Mouse (Mus musculus): ENCODE data around the gene Sox5. TPM values are rescaled to one million over a fixed set of nuclear protein-coding genes. Genes with fewer than 3 reads are reported as not detected.
A peak's percentile ranks its signal among the peaks of the same experiment; 100 is the strongest.

Gene Sox5
- polyA plus RNA-seq, 1 experiment from 2014 or later = 246 TPM

- no peak overlapping the region for H3K4me3 ChIP-seq (replicated peaks; ENCODE audit: low read length)
- no peak overlapping the region for H3K4me2 ChIP-seq (ENCODE audit: low read length)
- no peaks in the 10 kb centered on the region for H3K27me3 ChIP-seq (replicated peaks; ENCODE audit: control insufficient read depth, insufficient read depth, low read length)
- H3K4me1 ChIP-seq (replicated peaks; ENCODE audit: control insufficient read depth, insufficient read depth, low read length) = peaks cover 2% of the 10 kb centered on the region; the same call in 1 of the 2 replicates
- H3K36me3 ChIP-seq (ENCODE audit: control insufficient read depth, insufficient read depth) = no peaks in the 10 kb centered on the region
- H3K9ac ChIP-seq (replicated peaks; ENCODE audit: low read depth, low read length) = no peak overlapping the region
- ATAC-seq = no peak
- no peaks in the 10 kb centered on the region for H3K9me3 ChIP-seq (ENCODE audit: control insufficient read depth, low read length)
- H3K27ac ChIP-seq (ENCODE audit: low read length) = no peak overlapping the region
- WGBS = 91% methylated on average over 5 of the region's 5 CpGs
These were observed 318.5 kb downstream of the Sox5 start for GRCm38 (mm10) chr6:144463274-144463673.

DNA sequence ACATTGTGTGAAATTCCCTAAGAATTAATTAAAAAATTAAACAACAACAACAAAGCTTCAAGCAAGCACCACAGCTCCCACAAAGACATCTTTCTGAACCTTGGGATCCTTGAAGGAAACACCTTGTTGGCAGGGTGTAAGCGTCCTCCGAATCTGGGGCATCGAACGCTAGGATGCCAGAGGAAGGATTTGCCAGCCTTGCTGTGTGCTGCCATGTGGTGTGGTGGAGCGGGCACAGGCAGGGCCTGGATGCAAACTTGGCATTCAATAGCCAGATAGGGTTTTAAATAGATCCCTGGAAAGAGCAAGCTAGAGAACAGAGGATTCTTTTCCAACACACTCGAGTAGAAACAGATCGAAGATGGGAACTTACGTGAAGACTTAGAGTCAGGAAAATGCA is 322.3 kb downstream of the Sox5 start:
- H3K4me3 ChIP-seq (replicated peaks; ENCODE audit: low read length) = no peak overlapping the region
- no peak overlapping the region for H3K9ac ChIP-seq (replicated peaks; ENCODE audit: low read depth, low read length)
- H3K9me3 ChIP-seq (ENCODE audit: control insufficient read depth, low read length) = no peaks in the 10 kb centered on the region
- H3K36me3 ChIP-seq (ENCODE audit: control insufficient read depth, insufficient read depth) = no peaks in the 10 kb centered on the region
- H3K4me1 ChIP-seq (replicated peaks; ENCODE audit: control insufficient read depth, insufficient read depth, low read length) = peaks cover 2% of the 10 kb centered on the region
- H3K4me2 ChIP-seq (ENCODE audit: low read length) = no peak overlapping the region
- WGBS = 76% methylated on average over 8 of the region's 8 CpGs
- no peaks in the 10 kb centered on the region for H3K27me3 ChIP-seq (replicated peaks; ENCODE audit: control insufficient read depth, insufficient read depth, low read length)
- ATAC-seq = no peak
- H3K27ac ChIP-seq (ENCODE audit: low read length) = 0 out of 2 replicates have a peak overlapping the region, but pooled peaks have one; percentile 8

GRCm38 (mm10) chr6:144457500-144457899 is 324.3 kb downstream of the Sox5 start:
- Histone ChIP-seq H3K4me2 (ENCODE audit: low read length) (no peak overlapping the region), H3K4me3 (replicated peaks; ENCODE audit: low read length) (no peak overlapping the region), H3K9me3 (ENCODE audit: control insufficient read depth, low read length) (no peaks in the 10 kb centered on the region), H3K27me3 (replicated peaks; ENCODE audit: control insufficient read depth, insufficient read depth, low read length) (no peaks in the 10 kb centered on the region), H3K4me1 (replicated peaks; ENCODE audit: control insufficient read depth, insufficient read depth, low read length) (peaks cover 19% of the 10 kb centered on the region), H3K9ac (replicated peaks; ENCODE audit: low read depth, low read length) (no peak overlapping the region), H3K27ac (ENCODE audit: low read length) (no peak overlapping the region), H3K36me3 (ENCODE audit: control insufficient read depth, insufficient read depth) (no peaks in the 10 kb centered on the region)
- WGBS = 91% methylated on average over 9 of the region's 9 CpGs
- no peak for ATAC-seq

- H3K36me3 ChIP-seq (ENCODE audit: control insufficient read depth, insufficient read depth) = no peaks in the 10 kb centered on the region
- no peak overlapping the region for H3K27ac ChIP-seq (ENCODE audit: low read length)
- H3K27me3 ChIP-seq (replicated peaks; ENCODE audit: control insufficient read depth, insufficient read depth, low read length) = no peaks in the 10 kb centered on the region
- ATAC-seq = no peak
- no peak overlapping the region for H3K4me2 ChIP-seq (ENCODE audit: low read length)
- H3K4me3 ChIP-seq (replicated peaks; ENCODE audit: low read length) = no peak overlapping the region
- H3K9me3 ChIP-seq (ENCODE audit: control insufficient read depth, low read length) = no peaks in the 10 kb centered on the region
- WGBS = 15% methylated on average over 11 of the region's 11 CpGs
- no peak overlapping the region for H3K9ac ChIP-seq (replicated peaks; ENCODE audit: low read depth, low read length)
- peaks cover 24% of the 10 kb centered on the region for H3K4me1 ChIP-seq (replicated peaks; ENCODE audit: control insufficient read depth, insufficient read depth, low read length)
These were observed 327.2 kb downstream of the Sox5 start for GRCm38 (mm10) chr6:144454291-144455276.

DNA sequence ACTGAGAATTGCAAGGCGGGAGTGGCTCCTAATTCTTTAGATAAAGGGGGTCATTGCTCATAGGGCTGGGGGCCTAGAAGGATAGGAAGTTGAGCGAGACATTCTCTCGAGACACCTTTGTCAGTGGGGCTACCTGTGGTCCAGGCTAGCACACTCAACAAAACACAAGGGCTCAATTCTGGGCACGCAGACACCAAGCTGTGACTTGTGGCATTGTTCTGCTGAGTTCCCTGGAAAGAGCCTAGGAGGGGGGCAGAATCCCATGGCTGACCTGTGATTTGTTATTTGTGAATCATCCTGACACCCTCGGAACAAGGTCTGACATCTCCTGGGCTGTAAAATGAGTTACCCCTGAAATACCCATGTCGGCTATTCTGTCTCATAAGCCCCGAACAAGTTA is 328.2 kb downstream of the Sox5 start:
- Histone ChIP-seq H3K36me3 (ENCODE audit: control insufficient read depth, insufficient read depth) (no peaks in the 10 kb centered on the region), H3K4me3 (replicated peaks; ENCODE audit: low read length) (no peak overlapping the region), H3K4me2 (ENCODE audit: low read length) (no peak overlapping the region), H3K27ac (ENCODE audit: low read length) (no peak overlapping the region), H3K27me3 (replicated peaks; ENCODE audit: control insufficient read depth, insufficient read depth, low read length) (no peaks in the 10 kb centered on the region), H3K9me3 (ENCODE audit: control insufficient read depth, low read length) (no peaks in the 10 kb centered on the region), H3K9ac (replicated peaks; ENCODE audit: low read depth, low read length) (0 out of 2 replicates have a peak overlapping the region, but pooled peaks have one; percentile 22), H3K4me1 (replicated peaks; ENCODE audit: control insufficient read depth, insufficient read depth, low read length) (peaks cover 24% of the 10 kb centered on the region)
- no peak for ATAC-seq
- WGBS = 18% methylated on average over 7 of the region's 7 CpGs

GRCm38 (mm10) chr6:144453147-144453546 is 328.6 kb downstream of the Sox5 start:
- Histone ChIP-seq H3K9ac (replicated peaks; ENCODE audit: low read depth, low read length) (no peak overlapping the region), H3K4me2 (ENCODE audit: low read length) (no peak overlapping the region), H3K36me3 (ENCODE audit: control insufficient read depth, insufficient read depth) (no peaks in the 10 kb centered on the region), H3K4me3 (replicated peaks; ENCODE audit: low read length) (no peak overlapping the region), H3K4me1 (replicated peaks; ENCODE audit: control insufficient read depth, insufficient read depth, low read length) (peaks cover 24% of the 10 kb centered on the region), H3K27ac (ENCODE audit: low read length) (peak overlapping the region; percentile 29), H3K27me3 (replicated peaks; ENCODE audit: control insufficient read depth, insufficient read depth, low read length) (no peaks in the 10 kb centered on the region), H3K9me3 (ENCODE audit: control insufficient read depth, low read length) (no peaks in the 10 kb centered on the region)
- 8% methylated on average over 1 of the region's 1 CpGs for WGBS
- no peak; the same call in 1 of the 2 replicates for ATAC-seq

DNA sequence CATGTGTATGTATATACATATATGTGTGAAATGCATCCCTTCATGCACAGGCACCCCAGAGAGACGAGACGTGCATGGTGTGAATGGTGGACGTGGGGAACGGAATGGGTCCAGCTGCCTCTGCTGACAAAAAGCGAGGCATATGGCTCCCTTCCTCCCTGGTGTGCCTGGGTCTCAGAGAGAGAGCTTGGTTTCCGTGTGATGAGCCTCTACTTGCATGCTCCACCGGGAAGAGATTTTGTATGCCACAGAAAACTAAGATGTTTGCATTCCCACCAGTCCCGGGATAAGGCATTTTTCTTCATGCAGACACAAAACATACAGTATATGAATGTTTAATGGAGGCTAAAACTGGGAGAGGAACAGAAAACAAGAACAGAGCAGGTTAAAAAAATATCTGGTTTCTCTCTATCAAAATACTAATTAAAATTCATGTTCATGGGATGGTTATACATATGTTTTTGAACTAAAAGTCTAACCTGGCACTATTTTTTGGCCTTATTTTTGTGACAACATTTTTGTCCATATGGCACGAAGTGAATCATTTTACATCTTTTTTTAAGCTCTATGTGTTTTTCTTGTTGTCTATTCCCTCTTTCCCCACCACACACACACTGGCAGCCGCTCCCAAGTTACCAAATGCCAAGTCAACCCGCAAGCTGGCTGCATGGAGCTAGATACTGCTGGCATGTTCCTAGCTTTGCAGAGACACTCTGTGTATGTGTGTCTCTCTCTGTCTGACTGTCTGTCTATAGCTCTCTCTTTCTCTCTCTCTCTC is 329.4 kb downstream of the Sox5 start:
- H3K9me3 ChIP-seq (ENCODE audit: control insufficient read depth, low read length) = no peaks in the 10 kb centered on the region
- ATAC-seq = peak; percentile 91

GRCm38 (mm10) chr6:144451631-144452030 is 330.1 kb downstream of the Sox5 start:
- no peak overlapping the region for H3K9ac ChIP-seq (replicated peaks; ENCODE audit: low read depth, low read length)
- H3K4me2 ChIP-seq (ENCODE audit: low read length) = no peak overlapping the region
- no peaks in the 10 kb centered on the region for H3K9me3 ChIP-seq (ENCODE audit: control insufficient read depth, low read length)
- ATAC-seq = no peak
- no peak overlapping the region for H3K4me3 ChIP-seq (replicated peaks; ENCODE audit: low read length)
- peaks cover 24% of the 10 kb centered on the region for H3K4me1 ChIP-seq (replicated peaks; ENCODE audit: control insufficient read depth, insufficient read depth, low read length)
- H3K36me3 ChIP-seq (ENCODE audit: control insufficient read depth, insufficient read depth) = no peaks in the 10 kb centered on the region
- H3K27me3 ChIP-seq (replicated peaks; ENCODE audit: control insufficient read depth, insufficient read depth, low read length) = no peaks in the 10 kb centered on the region
- 67% methylated on average over 4 of the region's 4 CpGs for WGBS
- peak overlapping the region; percentile 85 for H3K27ac ChIP-seq (ENCODE audit: low read length)

More for the DNA sequence above, 329.4 kb downstream of the Sox5 start:
- 58% methylated on average over 11 of the region's 11 CpGs for WGBS
- no peaks in the 10 kb centered on the region for H3K36me3 ChIP-seq (ENCODE audit: control insufficient read depth, insufficient read depth)
- H3K4me3 ChIP-seq (replicated peaks; ENCODE audit: low read length) = no peak overlapping the region
- peak overlapping the region; percentile 74 for H3K27ac ChIP-seq (ENCODE audit: low read length)
- peaks cover 24% of the 10 kb centered on the region for H3K4me1 ChIP-seq (replicated peaks; ENCODE audit: control insufficient read depth, insufficient read depth, low read length)
- no peak overlapping the region for H3K4me2 ChIP-seq (ENCODE audit: low read length)
- no peaks in the 10 kb centered on the region for H3K27me3 ChIP-seq (replicated peaks; ENCODE audit: control insufficient read depth, insufficient read depth, low read length)
- no peak overlapping the region for H3K9ac ChIP-seq (replicated peaks; ENCODE audit: low read depth, low read length)

DNA sequence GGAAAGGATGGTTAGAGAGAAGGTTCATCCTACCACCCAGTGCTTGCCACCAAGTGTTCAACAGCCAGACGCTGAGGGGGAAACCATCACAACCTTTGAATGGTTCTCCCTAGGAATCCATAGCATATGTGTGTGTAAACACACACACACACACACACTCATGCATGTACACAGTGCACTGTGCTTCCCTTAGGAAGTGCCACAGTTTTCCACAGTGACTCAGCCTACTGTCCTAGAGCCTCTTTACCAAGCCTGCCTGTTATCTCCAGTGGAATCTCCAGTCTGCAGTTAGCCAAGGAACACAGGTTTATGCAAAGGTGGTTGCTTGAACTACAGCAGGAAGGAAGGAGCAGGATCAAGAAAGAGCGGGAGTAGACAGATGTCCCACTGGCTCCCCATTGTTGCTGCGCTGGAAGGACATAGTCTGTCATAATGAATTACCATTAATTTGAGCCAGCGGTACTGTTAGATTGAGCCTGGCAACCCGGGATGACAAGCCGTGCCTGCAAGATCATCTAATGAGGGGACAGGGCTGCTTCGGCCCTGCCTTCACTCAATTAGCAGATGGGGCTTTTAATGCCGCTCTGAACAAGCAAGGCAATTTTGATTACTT is 335.9 kb downstream of the Sox5 start:
- Histone ChIP-seq H3K4me2 (ENCODE audit: low read length) (no peak overlapping the region), H3K4me3 (replicated peaks; ENCODE audit: low read length) (no peak overlapping the region), H3K27me3 (replicated peaks; ENCODE audit: control insufficient read depth, insufficient read depth, low read length) (no peaks in the 10 kb centered on the region), H3K9ac (replicated peaks; ENCODE audit: low read depth, low read length) (no peak overlapping the region), H3K4me1 (replicated peaks; ENCODE audit: control insufficient read depth, insufficient read depth, low read length) (peaks cover 3% of the 10 kb centered on the region), H3K36me3 (ENCODE audit: control insufficient read depth, insufficient read depth) (no peaks in the 10 kb centered on the region), H3K9me3 (ENCODE audit: control insufficient read depth, low read length) (no peaks in the 10 kb centered on the region), H3K27ac (ENCODE audit: low read length) (no peak overlapping the region)
- WGBS = 15% methylated on average over 8 of the region's 8 CpGs
- ATAC-seq = peak; percentile 50; the same call in 1 of the 2 replicates
